Mouse (Mus musculus): ENCODE measurements at regions not wholly inside any gene's neighbourhood (a gene's known extent, or its start where the extent isn't known, plus 50 kb on each side); places are given as distances from the start of the nearest gene placed in this dataset.
A peak's percentile ranks its signal among the peaks of the same experiment; 100 is the strongest.

DNA sequence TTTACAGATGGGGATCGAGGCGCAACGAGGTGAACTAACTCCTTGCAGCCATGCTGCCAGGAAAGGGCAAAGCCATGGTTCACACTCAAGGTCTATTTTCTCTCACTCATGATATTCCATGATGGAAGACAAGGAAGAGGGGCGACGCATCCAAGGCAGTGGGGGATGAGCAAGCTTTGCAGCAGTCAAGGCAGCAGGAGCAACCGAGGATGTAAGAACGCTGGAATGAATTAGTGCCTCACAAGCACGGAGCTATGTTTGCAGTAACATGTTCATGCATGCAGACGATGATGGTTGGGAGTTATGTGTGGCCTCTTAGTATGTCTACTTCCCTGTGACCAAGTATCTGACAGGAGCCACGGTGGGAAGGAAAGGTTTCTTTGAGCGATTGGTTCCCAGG, 156.8 kb upstream of the Agap1 start:
- Histone ChIP-seq H3K27me3 (ENCODE audit: insufficient read depth, low read length) (no peaks in the 10 kb centered on the region), H3K9me3 (ENCODE audit: low read length) (no peaks in the 10 kb centered on the region), H3K27ac (ENCODE audit: low read depth) (no peak overlapping the region), H3K4me1 (ENCODE audit: insufficient read depth) (no peaks in the 10 kb centered on the region), H3K9ac (replicated peaks) (no peak overlapping the region), H3K36me3 (replicated peaks; ENCODE audit: insufficient read depth, low read length) (no peaks in the 10 kb centered on the region), H3K4me3 (ENCODE audit: low read depth, low read length) (no peak overlapping the region), H3K4me2 (ENCODE audit: low read depth, low read length) (no peak overlapping the region)
- TF ChIP-seq CTCF (IDR thresholded peaks at IDR 0.05; ENCODE audit: low read depth) (no peak), EP300 (IDR thresholded peaks at IDR 0.05; ENCODE audit: low read depth) (no peak)
- DNase-seq = no peak
- WGBS (ENCODE audit: insufficient replicate concordance) = 75% methylated on average over 11 of the region's 11 CpGs
- ATAC-seq = no peak

DNA sequence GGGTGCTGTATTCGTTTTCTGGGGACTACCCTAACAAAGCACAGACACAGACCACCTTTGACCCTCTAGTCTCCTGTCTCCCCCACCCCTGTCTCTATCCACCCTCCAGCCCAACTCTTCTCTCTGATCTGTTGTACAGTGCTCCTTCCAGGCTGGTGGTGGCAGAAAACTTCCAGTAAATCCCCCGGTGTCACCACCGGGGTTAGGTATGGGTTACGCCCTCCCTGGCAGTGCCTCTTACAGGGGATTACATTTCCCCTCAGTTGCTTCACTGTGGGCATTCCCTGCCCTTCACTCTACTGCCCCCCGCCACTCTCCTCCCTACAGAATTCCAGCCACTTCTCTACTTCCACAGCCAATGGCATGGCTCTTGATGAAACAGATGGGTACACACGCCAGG, 153.5 kb upstream of the Agap1 start:
- H3K27me3 ChIP-seq (ENCODE audit: insufficient read depth, low read length) = no peaks in the 10 kb centered on the region

DNA sequence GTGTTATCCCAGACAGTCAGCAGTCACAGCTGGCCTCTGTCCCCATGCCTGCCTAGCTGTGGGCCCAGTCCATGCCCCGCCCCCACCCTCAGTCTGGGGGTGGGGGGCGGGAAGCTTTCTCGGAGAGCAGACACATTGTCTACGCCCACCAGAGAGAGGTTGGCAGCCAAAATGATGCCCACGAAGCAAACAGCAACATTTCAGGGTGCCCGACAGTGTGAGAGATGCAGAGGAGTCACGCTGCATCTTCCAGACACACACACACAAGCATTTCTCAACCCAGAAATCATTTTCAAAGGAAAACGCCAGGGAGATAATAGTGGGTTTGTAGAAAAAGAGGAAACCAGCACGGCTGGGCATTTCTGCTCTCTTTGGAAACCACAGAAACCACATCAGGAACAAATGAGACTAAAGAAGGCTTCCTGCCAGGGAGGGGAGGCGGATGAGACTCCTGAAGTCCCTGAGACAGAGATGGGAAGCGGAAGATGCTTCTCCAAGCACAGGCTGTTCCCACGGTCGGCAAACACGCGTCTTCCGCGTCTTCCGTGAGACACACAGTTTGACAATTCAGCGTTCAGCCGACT, 152.1 kb upstream of the Agap1 start:
- no peak overlapping the region for H3K27ac ChIP-seq (ENCODE audit: low read depth)
- no peak overlapping the region for H3K4me2 ChIP-seq (ENCODE audit: low read depth, low read length)
- H3K9me3 ChIP-seq (ENCODE audit: low read length) = no peaks in the 10 kb centered on the region
- H3K27me3 ChIP-seq (ENCODE audit: insufficient read depth, low read length) = no peaks in the 10 kb centered on the region
- ATAC-seq = no peak
- no peak overlapping the region for H3K4me3 ChIP-seq (ENCODE audit: low read depth, low read length)
- no peak for TF ChIP-seq CTCF (IDR thresholded peaks at IDR 0.05; ENCODE audit: low read depth)
- TF ChIP-seq EP300 (IDR thresholded peaks at IDR 0.05; ENCODE audit: low read depth) = no peak
- peak; percentile 10 for DNase-seq
- H3K4me1 ChIP-seq (ENCODE audit: insufficient read depth) = no peaks in the 10 kb centered on the region
- H3K36me3 ChIP-seq (replicated peaks; ENCODE audit: insufficient read depth, low read length) = no peaks in the 10 kb centered on the region
- H3K9ac ChIP-seq (replicated peaks) = no peak overlapping the region
- WGBS (ENCODE audit: insufficient replicate concordance) = 28% methylated on average over 20 of the region's 20 CpGs

More for the DNA sequence above, 153.5 kb upstream of the Agap1 start:
- Histone ChIP-seq H3K9ac (replicated peaks) (no peak overlapping the region), H3K4me3 (ENCODE audit: low read depth, low read length) (no peak overlapping the region), H3K9me3 (ENCODE audit: low read length) (no peaks in the 10 kb centered on the region), H3K4me1 (ENCODE audit: insufficient read depth) (no peaks in the 10 kb centered on the region), H3K4me2 (ENCODE audit: low read depth, low read length) (no peak overlapping the region), H3K36me3 (replicated peaks; ENCODE audit: insufficient read depth, low read length) (no peaks in the 10 kb centered on the region), H3K27ac (ENCODE audit: low read depth) (no peak overlapping the region)
- DNase-seq (peak; percentile 5), ATAC-seq (no peak)
- 82% methylated on average over 6 of the region's 6 CpGs for WGBS (ENCODE audit: insufficient replicate concordance)
- TF ChIP-seq EP300 (IDR thresholded peaks at IDR 0.05; ENCODE audit: low read depth) = no peak
- TF ChIP-seq CTCF (IDR thresholded peaks at IDR 0.05; ENCODE audit: low read depth) = no peak

- Histone ChIP-seq H3K27ac (ENCODE audit: low read depth) (no peak overlapping the region), H3K4me1 (ENCODE audit: insufficient read depth) (no peaks in the 10 kb centered on the region), H3K9ac (replicated peaks) (no peak overlapping the region), H3K4me2 (ENCODE audit: low read depth, low read length) (no peak overlapping the region), H3K27me3 (ENCODE audit: insufficient read depth, low read length) (no peaks in the 10 kb centered on the region), H3K9me3 (ENCODE audit: low read length) (no peaks in the 10 kb centered on the region), H3K36me3 (replicated peaks; ENCODE audit: insufficient read depth, low read length) (no peaks in the 10 kb centered on the region), H3K4me3 (ENCODE audit: low read depth, low read length) (no peak overlapping the region)
- ATAC-seq (no peak), DNase-seq (no peak)
- no peak for TF ChIP-seq CTCF (IDR thresholded peaks at IDR 0.05; ENCODE audit: low read depth)
- no peak for TF ChIP-seq EP300 (IDR thresholded peaks at IDR 0.05; ENCODE audit: low read depth)
- 77% methylated on average over 7 of the region's 7 CpGs for WGBS (ENCODE audit: insufficient replicate concordance)
These were observed 149.4 kb upstream of the Agap1 start for GRCm38 (mm10) chr1:89305171-89305570.

DNA sequence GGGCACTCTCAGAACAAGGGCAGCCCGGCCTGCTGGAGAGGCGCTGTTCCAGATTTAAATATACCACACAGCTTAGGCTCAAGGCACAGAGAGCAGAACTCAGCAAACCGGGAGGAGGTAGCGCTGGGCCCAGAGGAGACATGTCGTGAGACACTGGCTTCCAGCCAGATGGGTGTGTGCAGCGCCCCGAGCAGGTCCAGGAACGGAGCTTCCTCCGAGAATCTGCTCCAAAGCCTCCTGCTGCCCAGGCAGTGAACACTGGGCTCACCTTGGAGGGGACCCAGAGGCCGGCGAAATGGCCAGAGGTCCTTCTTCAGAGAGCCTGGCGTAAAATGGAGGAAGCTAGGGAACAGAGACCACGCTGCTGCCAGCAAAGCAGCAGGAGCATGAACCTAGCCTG, 145.8 kb upstream of the Agap1 start:
- no peak overlapping the region for H3K4me2 ChIP-seq (ENCODE audit: low read depth, low read length)
- H3K4me1 ChIP-seq (ENCODE audit: insufficient read depth) = no peaks in the 10 kb centered on the region
- WGBS (ENCODE audit: insufficient replicate concordance) = 66% methylated on average over 13 of the region's 13 CpGs
- H3K9me3 ChIP-seq (ENCODE audit: low read length) = no peaks in the 10 kb centered on the region
- no peak for ATAC-seq
- no peaks in the 10 kb centered on the region for H3K27me3 ChIP-seq (ENCODE audit: insufficient read depth, low read length)
- H3K36me3 ChIP-seq (replicated peaks; ENCODE audit: insufficient read depth, low read length) = no peaks in the 10 kb centered on the region
- no peak overlapping the region for H3K9ac ChIP-seq (replicated peaks)
- TF ChIP-seq EP300 (IDR thresholded peaks at IDR 0.05; ENCODE audit: low read depth) (no peak), CTCF (IDR thresholded peaks at IDR 0.05; ENCODE audit: low read depth) (no peak)
- DNase-seq = no peak
- H3K27ac ChIP-seq (ENCODE audit: low read depth) = no peak overlapping the region
- no peak overlapping the region for H3K4me3 ChIP-seq (ENCODE audit: low read depth, low read length)

GRCm38 (mm10) chr1:89313064-89313463, 141.5 kb upstream of the Agap1 start:
- TF ChIP-seq CTCF (IDR thresholded peaks at IDR 0.05; ENCODE audit: low read depth) = no peak
- no peak for TF ChIP-seq EP300 (IDR thresholded peaks at IDR 0.05; ENCODE audit: low read depth)
- WGBS (ENCODE audit: insufficient replicate concordance) = 68% methylated on average over 7 of the region's 7 CpGs
- no peaks in the 10 kb centered on the region for H3K4me1 ChIP-seq (ENCODE audit: insufficient read depth)

DNA sequence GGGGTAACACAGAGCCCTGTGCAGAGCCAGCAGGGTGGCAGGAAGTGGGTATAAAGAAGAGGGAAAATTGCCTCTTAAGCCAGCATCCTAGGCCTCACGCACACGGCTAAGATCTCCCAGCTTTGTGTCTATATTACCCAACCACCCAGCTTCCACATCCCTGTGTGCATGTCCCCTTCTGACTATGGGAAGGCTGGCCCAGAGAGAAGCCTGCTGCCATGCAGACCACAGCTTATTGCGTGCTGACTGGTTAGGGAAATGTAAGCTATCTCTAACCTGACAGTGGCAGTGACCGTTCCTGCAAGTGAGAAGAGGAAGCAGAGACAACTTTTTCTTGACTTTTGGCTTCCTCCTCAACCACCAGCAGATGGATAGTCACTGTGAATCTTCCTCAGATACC, 136.7 kb upstream of the Agap1 start:
- H3K4me2 ChIP-seq (ENCODE audit: low read depth, low read length) = no peak overlapping the region
- no peaks in the 10 kb centered on the region for H3K36me3 ChIP-seq (replicated peaks; ENCODE audit: insufficient read depth, low read length)
- H3K9ac ChIP-seq (replicated peaks) = no peak overlapping the region
- H3K27me3 ChIP-seq (ENCODE audit: insufficient read depth, low read length) = no peaks in the 10 kb centered on the region
- TF ChIP-seq EP300 (IDR thresholded peaks at IDR 0.05; ENCODE audit: low read depth) = no peak
- no peak for TF ChIP-seq CTCF (IDR thresholded peaks at IDR 0.05; ENCODE audit: low read depth)
- no peak overlapping the region for H3K4me3 ChIP-seq (ENCODE audit: low read depth, low read length)
- no peaks in the 10 kb centered on the region for H3K9me3 ChIP-seq (ENCODE audit: low read length)
- H3K27ac ChIP-seq (ENCODE audit: low read depth) = no peak overlapping the region
- no peaks in the 10 kb centered on the region for H3K4me1 ChIP-seq (ENCODE audit: insufficient read depth)
- 53% methylated on average over 4 of the region's 4 CpGs for WGBS (ENCODE audit: insufficient replicate concordance)
- DNase-seq (no peak), ATAC-seq (no peak)

More at GRCm38 (mm10) chr1:89313064-89313463, 141.5 kb upstream of the Agap1 start:
- H3K27me3 ChIP-seq (ENCODE audit: insufficient read depth, low read length) = no peaks in the 10 kb centered on the region
- no peaks in the 10 kb centered on the region for H3K9me3 ChIP-seq (ENCODE audit: low read length)
- no peak overlapping the region for H3K4me3 ChIP-seq (ENCODE audit: low read depth, low read length)
- H3K36me3 ChIP-seq (replicated peaks; ENCODE audit: insufficient read depth, low read length) = no peaks in the 10 kb centered on the region
- no peak overlapping the region for H3K27ac ChIP-seq (ENCODE audit: low read depth)
- DNase-seq (no peak), ATAC-seq (no peak)
- no peak overlapping the region for H3K9ac ChIP-seq (replicated peaks)
- H3K4me2 ChIP-seq (ENCODE audit: low read depth, low read length) = no peak overlapping the region
